Mouse (Mus musculus): ENCODE measurements at regions not wholly inside any gene's neighbourhood (a gene's known extent, or its start where the extent isn't known, plus 50 kb on each side); places are given as distances from the start of the nearest gene placed in this dataset.

DNA sequence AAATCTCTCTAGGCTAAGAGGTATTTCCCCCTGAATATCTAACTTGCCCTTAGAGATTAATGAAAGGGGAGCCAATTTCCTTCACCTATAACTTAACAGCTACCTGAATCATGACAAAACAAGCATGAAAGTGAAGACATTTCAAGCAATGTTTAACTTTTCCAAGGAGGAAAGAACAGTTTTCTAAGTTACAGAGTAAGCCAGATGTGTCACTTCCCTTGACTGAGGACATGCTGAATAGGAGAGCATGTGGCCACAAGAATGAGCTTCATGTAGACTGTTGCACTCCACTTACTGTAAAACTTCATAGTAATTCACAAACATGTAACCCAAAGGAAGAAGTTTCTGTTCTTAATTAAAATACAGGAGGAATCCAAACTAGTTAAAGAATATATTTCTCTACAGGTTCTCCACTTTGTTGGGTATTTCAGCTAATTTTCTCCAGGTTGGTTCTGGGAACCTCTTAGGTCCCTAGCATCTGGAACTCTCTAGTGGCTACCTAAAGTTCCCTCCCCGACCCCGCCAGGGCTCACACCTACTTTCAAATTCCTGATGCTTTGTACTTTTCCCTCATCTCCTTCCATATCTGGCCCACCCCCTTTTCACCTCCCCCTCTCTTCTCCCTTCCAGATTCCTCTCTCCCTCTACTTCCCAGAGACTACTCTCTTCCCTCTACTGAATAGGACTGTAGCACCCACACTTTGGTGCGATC lies 142.0 kb upstream of the Tyrp1 start:
- Histone ChIP-seq H3K4me3 (no peak overlapping the region), H3K27ac (replicated peaks) (no peak overlapping the region), H3K4me1 (replicated peaks) (no peaks in the 10 kb centered on the region), H3K9me3 (no peaks in the 10 kb centered on the region), H3K27me3 (no peaks in the 10 kb centered on the region), H3K9ac (no peak overlapping the region), H3K4me2 (no peak overlapping the region), H3K36me3 (no peaks in the 10 kb centered on the region)
- no peak for ATAC-seq (ENCODE audit: low FRiP score, low read depth)
- 98% methylated on average over 3 of the region's 3 CpGs for WGBS

DNA sequence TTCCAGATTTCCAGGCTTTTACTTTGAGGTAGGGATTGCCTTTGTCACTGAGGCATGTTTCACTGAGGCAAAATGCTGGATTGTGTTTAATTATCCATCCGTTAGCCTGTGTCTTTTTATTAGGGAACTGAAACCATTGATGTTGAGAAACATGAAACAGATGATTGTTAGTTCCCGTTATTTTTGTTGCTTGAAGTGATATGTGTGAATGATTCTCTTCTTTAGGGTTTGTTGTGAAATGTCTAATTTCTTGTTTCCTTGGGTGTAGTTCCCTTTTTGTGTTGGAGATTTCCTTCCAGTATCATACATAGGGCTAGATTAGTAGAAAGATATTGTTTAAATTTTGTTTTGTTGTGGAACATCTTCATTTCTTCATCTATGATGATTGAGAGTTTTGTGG lies 121.2 kb upstream of the Tyrp1 start:
- no peak overlapping the region for H3K27ac ChIP-seq (replicated peaks)
- H3K4me1 ChIP-seq (replicated peaks), result no peaks in the 10 kb centered on the region
- no peaks in the 10 kb centered on the region for H3K36me3 ChIP-seq
- no peak for ATAC-seq (ENCODE audit: low FRiP score, low read depth)
- WGBS, result 94% methylated on average over 2 of the region's 2 CpGs
- H3K4me3 ChIP-seq, result no peak overlapping the region
- no peaks in the 10 kb centered on the region for H3K27me3 ChIP-seq
- H3K9me3 ChIP-seq, result no peaks in the 10 kb centered on the region
- no peak overlapping the region for H3K4me2 ChIP-seq
- no peak overlapping the region for H3K9ac ChIP-seq

DNA sequence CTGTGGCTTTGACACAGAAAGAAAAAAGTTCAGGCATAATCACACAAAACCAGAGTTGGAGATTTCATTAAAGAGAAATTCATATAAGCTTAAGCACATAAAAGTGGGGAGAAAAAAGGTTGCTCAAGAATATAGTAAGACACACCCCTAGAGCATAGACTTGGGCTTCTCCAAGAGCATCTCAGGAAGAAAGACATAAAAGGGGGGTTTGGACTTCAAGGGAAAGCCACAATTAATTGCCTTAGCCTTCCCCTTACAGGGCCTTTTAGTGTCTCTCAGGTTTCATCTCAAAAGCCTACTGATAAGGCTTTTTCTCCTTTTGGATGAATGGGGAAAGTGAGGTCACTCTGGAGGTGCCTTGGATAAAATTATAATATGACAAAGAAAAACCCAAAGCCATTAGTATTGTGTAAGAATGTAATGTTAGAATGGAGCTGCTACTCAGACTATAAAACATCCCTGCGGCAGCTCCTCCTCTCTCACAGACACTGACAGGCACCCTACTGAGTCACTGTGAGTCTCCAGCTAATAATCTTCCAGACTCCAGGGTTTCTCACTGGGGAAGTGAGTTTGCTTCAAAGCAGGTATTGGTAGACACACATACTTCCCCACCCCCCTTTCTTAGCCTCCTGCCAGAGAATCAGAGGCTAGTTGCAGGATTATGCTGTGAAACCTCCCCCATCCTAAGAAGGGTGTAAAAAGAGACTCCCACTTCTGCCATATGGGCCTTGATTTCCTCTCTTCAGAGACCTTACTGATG lies 88.8 kb upstream of the Tyrp1 start:
- ATAC-seq (ENCODE audit: low FRiP score, low read depth), result no peak
- H3K27ac ChIP-seq (replicated peaks), result no peak overlapping the region
- WGBS, result 8% methylated on average over 1 of the region's 1 CpGs
- no peaks in the 10 kb centered on the region for H3K27me3 ChIP-seq
- H3K9ac ChIP-seq, result no peak overlapping the region
- H3K4me2 ChIP-seq, result no peak overlapping the region
- no peak overlapping the region for H3K4me3 ChIP-seq
- H3K4me1 ChIP-seq (replicated peaks), result no peaks in the 10 kb centered on the region
- no peaks in the 10 kb centered on the region for H3K36me3 ChIP-seq
- no peaks in the 10 kb centered on the region for H3K9me3 ChIP-seq

DNA sequence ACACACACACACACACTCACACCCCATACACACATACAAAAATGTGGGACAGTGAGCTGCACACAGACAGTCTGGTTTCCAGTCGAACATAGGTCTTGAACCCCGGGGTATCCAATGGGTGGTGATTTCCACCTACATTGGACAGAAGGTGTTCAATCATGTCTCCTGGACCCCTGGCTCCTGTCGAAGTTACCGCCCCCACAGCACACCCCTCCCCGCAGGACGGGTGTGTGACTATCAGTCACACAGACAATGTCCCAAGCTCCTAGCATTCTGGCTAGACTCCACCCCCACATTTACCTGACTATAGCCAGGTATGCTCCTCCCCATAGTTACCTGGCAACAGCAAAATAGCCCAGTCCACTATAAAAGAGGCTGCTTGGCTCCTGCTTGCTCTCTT lies 81.7 kb upstream of the Tyrp1 start:
- H3K4me2 ChIP-seq, result no peak overlapping the region
- no peak for ATAC-seq (ENCODE audit: low FRiP score, low read depth)
- 80% methylated on average over 6 of the region's 6 CpGs for WGBS
- H3K27ac ChIP-seq (replicated peaks), result no peak overlapping the region
- H3K9ac ChIP-seq, result no peak overlapping the region
- no peaks in the 10 kb centered on the region for H3K4me1 ChIP-seq (replicated peaks)
- H3K4me3 ChIP-seq, result no peak overlapping the region
- no peaks in the 10 kb centered on the region for H3K9me3 ChIP-seq
- no peaks in the 10 kb centered on the region for H3K36me3 ChIP-seq
- no peaks in the 10 kb centered on the region for H3K27me3 ChIP-seq

GRCm38 (mm10) chr4:80756114-80756513 lies 77.8 kb upstream of the Tyrp1 start:
- no peak overlapping the region for H3K27ac ChIP-seq (replicated peaks)
- ATAC-seq (ENCODE audit: low FRiP score, low read depth), result no peak
- no peak overlapping the region for H3K9ac ChIP-seq
- no peaks in the 10 kb centered on the region for H3K27me3 ChIP-seq
- H3K4me1 ChIP-seq (replicated peaks), result no peaks in the 10 kb centered on the region
- H3K36me3 ChIP-seq, result no peaks in the 10 kb centered on the region
- WGBS, result 86% methylated on average over 2 of the region's 2 CpGs
- H3K9me3 ChIP-seq, result no peaks in the 10 kb centered on the region
- H3K4me2 ChIP-seq, result no peak overlapping the region
- no peak overlapping the region for H3K4me3 ChIP-seq

DNA sequence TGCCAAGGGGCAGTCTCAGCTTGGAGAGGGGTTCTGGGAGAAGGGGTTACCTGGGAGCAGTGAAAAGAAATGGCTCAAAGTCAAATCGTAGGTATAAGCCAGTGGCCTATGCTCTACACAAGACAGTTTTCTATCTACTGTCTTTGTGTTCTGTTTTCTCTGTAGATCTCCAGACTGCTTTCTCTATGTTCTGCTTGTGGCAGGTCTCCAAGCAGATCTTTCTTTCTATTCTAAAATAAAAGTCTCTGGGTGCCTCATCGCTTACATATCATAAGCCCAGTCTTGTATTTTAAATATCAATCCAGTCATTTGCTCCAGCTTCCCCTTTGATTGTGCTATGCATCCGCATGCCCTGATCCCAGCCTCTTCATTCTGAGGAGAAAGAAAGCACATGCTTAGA lies 69.9 kb upstream of the Tyrp1 start:
- WGBS, result 91% methylated on average over 3 of the region's 3 CpGs
- Histone ChIP-seq H3K27me3 (no peaks in the 10 kb centered on the region), H3K4me1 (replicated peaks) (no peaks in the 10 kb centered on the region), H3K9ac (no peak overlapping the region), H3K4me3 (no peak overlapping the region), H3K27ac (replicated peaks) (no peak overlapping the region), H3K36me3 (no peaks in the 10 kb centered on the region), H3K9me3 (no peaks in the 10 kb centered on the region), H3K4me2 (no peak overlapping the region)
- ATAC-seq (ENCODE audit: low FRiP score, low read depth), result no peak

DNA sequence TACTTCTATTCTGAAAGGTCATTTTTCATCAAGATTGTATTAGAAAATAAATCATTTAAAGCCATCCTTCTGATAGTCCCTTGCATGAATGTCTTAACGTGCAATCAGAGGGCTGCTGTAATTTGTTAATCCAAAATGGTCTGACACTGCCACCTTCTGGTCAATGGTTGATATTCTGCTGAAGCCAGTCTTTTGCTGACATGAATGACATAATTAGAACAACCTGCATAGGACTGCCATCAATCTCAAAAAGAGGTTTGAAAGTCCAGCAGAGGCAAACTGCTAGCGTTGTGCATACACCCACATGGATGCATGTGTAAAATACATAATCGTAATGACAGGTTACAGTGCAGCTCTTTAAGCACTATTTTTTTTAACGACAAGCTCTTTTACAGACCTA lies 68.1 kb upstream of the Tyrp1 start:
- H3K4me3 ChIP-seq, result no peak overlapping the region
- no peaks in the 10 kb centered on the region for H3K9me3 ChIP-seq
- H3K36me3 ChIP-seq, result no peaks in the 10 kb centered on the region
- H3K4me2 ChIP-seq, result no peak overlapping the region
- H3K27ac ChIP-seq (replicated peaks), result no peak overlapping the region
- WGBS, result 38% methylated on average over 4 of the region's 4 CpGs
- H3K4me1 ChIP-seq (replicated peaks), result no peaks in the 10 kb centered on the region
- H3K27me3 ChIP-seq, result no peaks in the 10 kb centered on the region
- ATAC-seq (ENCODE audit: low FRiP score, low read depth), result peak; percentile 59; the same call in 1 of the 2 replicates
- no peak overlapping the region for H3K9ac ChIP-seq

DNA sequence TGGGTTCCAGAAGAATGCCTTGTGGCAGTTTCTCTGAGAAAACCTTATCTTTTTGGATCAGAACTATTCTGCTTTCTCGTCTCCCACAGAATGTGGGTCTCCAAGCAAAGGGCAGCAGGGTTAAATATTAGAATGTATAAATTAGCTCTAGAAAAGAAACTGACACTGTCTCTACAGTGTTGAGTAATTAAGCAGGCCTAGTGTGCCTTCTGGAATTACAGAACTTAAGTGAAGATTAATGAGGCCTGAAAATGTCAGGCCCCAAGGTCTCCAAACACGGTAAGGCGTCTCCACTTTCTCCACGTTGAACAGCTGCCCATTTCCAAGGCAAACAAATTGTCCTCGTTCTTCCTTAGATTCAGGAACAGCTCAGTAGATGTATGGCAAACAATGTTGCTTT lies 66.5 kb upstream of the Tyrp1 start:
- Histone ChIP-seq H3K4me2 (no peak overlapping the region), H3K9ac (no peak overlapping the region), H3K36me3 (no peaks in the 10 kb centered on the region), H3K4me1 (replicated peaks) (no peaks in the 10 kb centered on the region), H3K27ac (replicated peaks) (no peak overlapping the region), H3K27me3 (no peaks in the 10 kb centered on the region), H3K9me3 (no peaks in the 10 kb centered on the region), H3K4me3 (no peak overlapping the region)
- WGBS, result 58% methylated on average over 5 of the region's 5 CpGs
- ATAC-seq (ENCODE audit: low FRiP score, low read depth), result no peak
